Mouse (Mus musculus) liver, embryonic 12.5 days (tissue): ENCODE results near the gene Rfx3. TPM values are rescaled to one million over a fixed set of nuclear protein-coding genes. Genes with fewer than 3 reads are reported as not detected.
A peak's percentile ranks its signal among the peaks of the same experiment; 100 is the strongest.

Source experiments
- ATAC-seq: fragments of 200-750 bp; cut with Nextera tagmentation; 2 replicates; pipeline ENCODE4 v1.8.0; 2017; ENCODE audit warnings: moderate number of reproducible peaks, mild to moderate bottlenecking, moderate library complexity
- H3K27ac ChIP-seq: fragments of 300-500 bp; sonication (generic); 2 replicates; pipeline ENCODE4 v1.5.1; 2016; ENCODE audit warnings: mild to moderate bottlenecking
- H3K27me3 ChIP-seq: fragments of 300-500 bp; sonication (generic); replicated peaks from 2 replicates; pipeline ENCODE4 v1.6.1; 2016; ENCODE audit warnings: mild to moderate bottlenecking, moderate library complexity
- H3K36me3 ChIP-seq: fragments of 300-500 bp; sonication (generic); 2 replicates; pipeline ENCODE4 v1.6.1; 2016; ENCODE audit warnings: mild to moderate bottlenecking, moderate library complexity
- H3K4me1 ChIP-seq: fragments of 300-500 bp; sonication (generic); 2 replicates; pipeline ENCODE4 v1.6.1; 2016
- H3K4me2 ChIP-seq: fragments of 300-500 bp; sonication (generic); 2 replicates; pipeline ENCODE4 v1.6.1; 2016; ENCODE audit warnings: mild to moderate bottlenecking, moderate library complexity
- H3K4me3 ChIP-seq: fragments of 300-500 bp; sonication (generic); 2 replicates; pipeline ENCODE4 v1.5.1; 2016; ENCODE audit warnings: mild to moderate bottlenecking, moderate library complexity
- H3K9ac ChIP-seq: fragments of 300-500 bp; sonication (generic); 2 replicates; pipeline ENCODE4 v1.6.1; 2016; ENCODE audit warnings: mild to moderate bottlenecking, moderate library complexity
- H3K9me3 ChIP-seq: fragments of 300-500 bp; sonication (generic); replicated peaks from 2 replicates; pipeline ENCODE4 v1.6.1; 2016; ENCODE audit warnings: mild to moderate bottlenecking, moderate library complexity
- WGBS: fragments of 180-500 bp; shearing (Covaris S2); methylation state at CpG from one replicate; pipeline ENCODE4 v1.1.7; 2016; ENCODE audit not compliant: insufficient replicate concordance; 5-methylcytosine and 5-hydroxymethylcytosine counted together
- polyA plus RNA-seq: library from polyadenylated mRNA; unstranded; fragments of >200 nt; fragmentation: Nextera tagmentation; extraction: Ambion mirVana; gene quantifications from 2 replicates; pipeline ENCODE4 v1.2.1, GENCODE M21; 2016

Rfx3 gene
- polyA plus RNA-seq, 1 experiment from 2014 or later: 2.8 TPM

GRCm38 (mm10) chr19:27828316-27828715 is 182.7 kb downstream of the Rfx3 start:
- H3K9me3 ChIP-seq: no peaks in the 10 kb centered on the region
- no peak for ATAC-seq
- 83% methylated on average over 1 of the region's 1 CpGs for WGBS
- H3K36me3 ChIP-seq: no peaks in the 10 kb centered on the region
- no peak overlapping the region for H3K27ac ChIP-seq
- no peak overlapping the region for H3K9ac ChIP-seq
- no peaks in the 10 kb centered on the region for H3K27me3 ChIP-seq
- no peak overlapping the region for H3K4me3 ChIP-seq
- no peak overlapping the region for H3K4me2 ChIP-seq
- H3K4me1 ChIP-seq: peaks cover 3% of the 10 kb centered on the region

- Histone ChIP-seq H3K27ac (no peak overlapping the region), H3K36me3 (peaks cover 2% of the 10 kb centered on the region), H3K9me3 (no peaks in the 10 kb centered on the region), H3K4me2 (no peak overlapping the region), H3K27me3 (no peaks in the 10 kb centered on the region), H3K4me3 (no peak overlapping the region), H3K9ac (no peak overlapping the region), H3K4me1 (no peaks in the 10 kb centered on the region)
- no peak for ATAC-seq
These were observed 193.3 kb downstream of the Rfx3 start for GRCm38 (mm10) chr19:27817661-27818060.

GRCm38 (mm10) chr19:27780030-27780429 is 230.9 kb downstream of the Rfx3 start:
- Histone ChIP-seq H3K4me2 (no peak overlapping the region), H3K27ac (no peak overlapping the region), H3K9ac (no peak overlapping the region), H3K27me3 (no peaks in the 10 kb centered on the region), H3K9me3 (no peaks in the 10 kb centered on the region), H3K4me3 (no peak overlapping the region), H3K36me3 (peaks cover 6% of the 10 kb centered on the region), H3K4me1 (no peaks in the 10 kb centered on the region)
- WGBS: 39% methylated on average over 4 of the region's 4 CpGs
- ATAC-seq: peak; percentile 70

- 84% methylated on average over 8 of the region's 8 CpGs for WGBS
- Histone ChIP-seq H3K4me3 (no peak overlapping the region), H3K4me2 (no peak overlapping the region), H3K27me3 (no peaks in the 10 kb centered on the region), H3K9ac (no peak overlapping the region), H3K27ac (no peak overlapping the region), H3K4me1 (no peaks in the 10 kb centered on the region), H3K36me3 (peaks cover 6% of the 10 kb centered on the region; the same call in 1 of the 2 replicates), H3K9me3 (no peaks in the 10 kb centered on the region)
- ATAC-seq: no peak
These were observed 240.2 kb downstream of the Rfx3 start for GRCm38 (mm10) chr19:27770716-27771265.

- no peak overlapping the region for H3K4me2 ChIP-seq
- ATAC-seq: no peak
- no peak overlapping the region for H3K27ac ChIP-seq
- no peak overlapping the region for H3K4me3 ChIP-seq
- WGBS: 91% methylated on average over 17 of the region's 17 CpGs
- H3K27me3 ChIP-seq: no peaks in the 10 kb centered on the region
- peaks cover 6% of the 10 kb centered on the region; the same call in 1 of the 2 replicates for H3K36me3 ChIP-seq
- no peak overlapping the region for H3K9ac ChIP-seq
- no peaks in the 10 kb centered on the region for H3K9me3 ChIP-seq
- H3K4me1 ChIP-seq: no peaks in the 10 kb centered on the region
These were observed 242.5 kb downstream of the Rfx3 start for GRCm38 (mm10) chr19:27768444-27768843.

- no peaks in the 10 kb centered on the region for H3K4me1 ChIP-seq
- H3K9me3 ChIP-seq: no peaks in the 10 kb centered on the region
- no peak for ATAC-seq
- no peak overlapping the region for H3K27ac ChIP-seq
- no peaks in the 10 kb centered on the region for H3K36me3 ChIP-seq
- H3K4me2 ChIP-seq: no peak overlapping the region
- no peak overlapping the region for H3K9ac ChIP-seq
- no peaks in the 10 kb centered on the region for H3K27me3 ChIP-seq
- H3K4me3 ChIP-seq: no peak overlapping the region
- WGBS: 79% methylated on average over 9 of the region's 9 CpGs
These were observed 250.7 kb downstream of the Rfx3 start for GRCm38 (mm10) chr19:27760309-27760708.

- no peak overlapping the region for H3K4me2 ChIP-seq
- H3K27me3 ChIP-seq: no peaks in the 10 kb centered on the region
- no peak overlapping the region for H3K9ac ChIP-seq
- H3K27ac ChIP-seq: no peak overlapping the region
- no peak for ATAC-seq
- H3K9me3 ChIP-seq: no peaks in the 10 kb centered on the region
- H3K36me3 ChIP-seq: no peaks in the 10 kb centered on the region
- WGBS: 78% methylated on average over 8 of the region's 8 CpGs
- no peak overlapping the region for H3K4me3 ChIP-seq
- no peaks in the 10 kb centered on the region for H3K4me1 ChIP-seq
These were observed 251.6 kb downstream of the Rfx3 start for GRCm38 (mm10) chr19:27759347-27759746.

GRCm38 (mm10) chr19:27747301-27747700 is 263.7 kb downstream of the Rfx3 start:
- H3K4me1 ChIP-seq: no peaks in the 10 kb centered on the region
- no peak overlapping the region for H3K9ac ChIP-seq
- no peaks in the 10 kb centered on the region for H3K27me3 ChIP-seq
- H3K27ac ChIP-seq: no peak overlapping the region
- no peak overlapping the region for H3K4me3 ChIP-seq
- H3K4me2 ChIP-seq: no peak overlapping the region
- 79% methylated on average over 1 of the region's 1 CpGs for WGBS
- no peaks in the 10 kb centered on the region for H3K9me3 ChIP-seq
- ATAC-seq: no peak
- H3K36me3 ChIP-seq: no peaks in the 10 kb centered on the region

GRCm38 (mm10) chr19:27738908-27739307 is 272.1 kb downstream of the Rfx3 start:
- Histone ChIP-seq H3K9me3 (no peaks in the 10 kb centered on the region), H3K27me3 (no peaks in the 10 kb centered on the region), H3K4me2 (no peak overlapping the region), H3K4me1 (no peaks in the 10 kb centered on the region), H3K36me3 (no peaks in the 10 kb centered on the region), H3K9ac (no peak overlapping the region), H3K4me3 (no peak overlapping the region), H3K27ac (no peak overlapping the region)
- WGBS: 60% methylated on average over 8 of the region's 8 CpGs
- no peak for ATAC-seq

GRCm38 (mm10) chr19:27736571-27736970 is 274.4 kb downstream of the Rfx3 start:
- Histone ChIP-seq H3K9ac (no peak overlapping the region), H3K4me2 (no peak overlapping the region), H3K4me1 (no peaks in the 10 kb centered on the region), H3K36me3 (no peaks in the 10 kb centered on the region), H3K9me3 (no peaks in the 10 kb centered on the region), H3K27me3 (no peaks in the 10 kb centered on the region), H3K4me3 (no peak overlapping the region), H3K27ac (no peak overlapping the region)
- no peak for ATAC-seq
- WGBS: 68% methylated on average over 2 of the region's 2 CpGs

- H3K27ac ChIP-seq: no peak overlapping the region
- no peak overlapping the region for H3K9ac ChIP-seq
- H3K36me3 ChIP-seq: no peaks in the 10 kb centered on the region
- no peak overlapping the region for H3K4me2 ChIP-seq
- H3K9me3 ChIP-seq: no peaks in the 10 kb centered on the region
- no peaks in the 10 kb centered on the region for H3K27me3 ChIP-seq
- no peak overlapping the region for H3K4me3 ChIP-seq
- 63% methylated on average over 11 of the region's 11 CpGs for WGBS
- no peaks in the 10 kb centered on the region for H3K4me1 ChIP-seq
- ATAC-seq: no peak
These were observed 292.0 kb downstream of the Rfx3 start for GRCm38 (mm10) chr19:27718931-27719330.

GRCm38 (mm10) chr19:27716274-27716673 is 294.7 kb downstream of the Rfx3 start:
- no peak for ATAC-seq

More at GRCm38 (mm10) chr19:27716274-27716673, 294.7 kb downstream of the Rfx3 start:
- no peaks in the 10 kb centered on the region for H3K36me3 ChIP-seq
- H3K4me3 ChIP-seq: no peak overlapping the region
- no peaks in the 10 kb centered on the region for H3K9me3 ChIP-seq
- no peaks in the 10 kb centered on the region for H3K4me1 ChIP-seq
- no peak overlapping the region for H3K9ac ChIP-seq
- no peaks in the 10 kb centered on the region for H3K27me3 ChIP-seq
- no peak overlapping the region for H3K4me2 ChIP-seq
- no peak overlapping the region for H3K27ac ChIP-seq
